Mouse (Mus musculus) Patski (cell line): ENCODE results near the gene Phf5a. TPM values are rescaled to one million over a fixed set of nuclear protein-coding genes. Genes with fewer than 3 reads are reported as not detected.

Experiments
- ATAC-seq: fragments of 100-300 bp; one replicate; pipeline ENCODE4 v1.8.0; 2021
- CTCF ChIA-PET: fragments of 350-600 bp; sonication (Branson Sonifier 250); formaldehyde crosslinking; loops from one replicate; lab custom pipeline; 2022; ENCODE audit warnings: inconsistent platforms; lab: Charles Lee
- POLR2A ChIA-PET: fragments of 350-600 bp; sonication (Branson Sonifier 250); formaldehyde crosslinking; loops from one replicate; lab custom pipeline; 2022; ENCODE audit warnings: antibody characterized with exemption, inconsistent platforms; lab: Charles Lee
- DNase-seq: peaks from one replicate; pipeline ENCODE4 v3.0.0-alpha.2; 2011; ENCODE audit warnings: low read depth, low spot score
- H3K27me3 ChIP-seq: fragments of 371-371 bp; one replicate; pipeline ENCODE4 v1.5.1; 2021
- CTCF ChIP-seq: fragments of 100-300 bp; IDR thresholded peaks from one replicate; pipeline ENCODE4 v1.5.1; 2021
- in situ Hi-C: fragments of 300-500 bp; cut with MboI; formaldehyde crosslinking; loops from 3 replicates; pipeline ENCODE4 v1.11.1; 2018; ENCODE audit warnings: low pct_unique_long_range_greater_than_20kb, mixed read lengths
- polyA plus RNA-seq: library from polyadenylated mRNA; unstranded; gene quantifications from one replicate; pipeline ENCODE4 v1.2.3, GENCODE M21; 2021

Phf5a gene
- polyA plus RNA-seq, 1 experiment from 2014 or later = 68.2 TPM

DNA sequence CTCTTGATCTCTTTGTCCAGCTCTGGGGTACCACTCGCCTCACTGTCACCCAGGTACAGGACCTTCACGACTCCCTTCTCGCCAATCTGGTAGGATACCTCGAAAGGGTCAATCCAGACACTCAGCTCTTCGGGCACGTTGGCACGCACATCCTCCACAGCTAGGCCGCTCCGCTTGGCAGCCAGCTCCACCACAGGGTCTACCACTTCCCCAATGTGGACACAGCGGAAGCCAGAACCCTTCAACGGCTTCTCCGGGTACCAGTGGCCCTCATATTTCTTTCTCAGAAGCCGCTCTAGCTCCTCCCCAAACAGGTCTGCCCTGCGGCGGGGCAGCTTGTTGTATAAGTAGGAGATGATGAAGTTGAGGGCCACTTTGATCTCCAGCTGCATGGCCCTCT is 20.3 kb downstream of the Phf5a start:
- CTCF ChIA-PET = interaction anchor here (4.0 kb wide), 1 partner anchor 20 kb away, joined by 16 read pairs; no protein-coding TSS in a partner anchor
- ATAC-seq = no peak
- H3K27me3 ChIP-seq = no peaks in the 10 kb centered on the region
- in situ Hi-C loops = no loop called here
- POLR2A ChIA-PET = interaction anchor here (1.5 kb wide), 1 partner anchor 20 kb away, joined by 3 read pairs; the partner anchor contains the start of gene Phf5a
- no peak for TF ChIP-seq CTCF
- DNase-seq = no peak

DNA sequence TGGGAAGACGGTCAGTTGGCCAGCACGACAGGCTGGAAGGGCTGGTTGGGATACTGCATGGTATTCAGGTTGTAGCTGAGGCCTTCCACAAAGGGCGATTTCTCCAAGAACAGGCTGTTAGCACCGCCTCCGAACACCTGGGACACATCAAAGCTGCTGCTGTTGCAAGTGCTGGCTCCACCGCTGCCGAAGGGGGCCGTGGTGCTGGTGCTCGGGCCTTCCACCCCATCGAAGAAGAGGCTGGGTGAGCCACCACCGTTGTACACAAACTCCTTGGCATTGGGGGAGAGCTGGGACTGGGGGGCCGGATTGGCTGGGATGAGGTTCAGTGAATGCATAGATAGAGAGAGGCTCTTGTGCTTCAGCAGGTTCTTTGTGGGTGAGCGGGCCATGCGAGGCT is 21.0 kb downstream of the Phf5a start:
- TF ChIP-seq CTCF = no peak
- H3K27me3 ChIP-seq = no peaks in the 10 kb centered on the region
- ChIA-PET CTCF (interaction anchor here (4.0 kb wide), 1 partner anchor 19 kb away, joined by 16 read pairs; no protein-coding TSS in a partner anchor), POLR2A (no interaction called here)
- ATAC-seq (no peak), DNase-seq (no peak)
- in situ Hi-C loops = no loop called here

DNA sequence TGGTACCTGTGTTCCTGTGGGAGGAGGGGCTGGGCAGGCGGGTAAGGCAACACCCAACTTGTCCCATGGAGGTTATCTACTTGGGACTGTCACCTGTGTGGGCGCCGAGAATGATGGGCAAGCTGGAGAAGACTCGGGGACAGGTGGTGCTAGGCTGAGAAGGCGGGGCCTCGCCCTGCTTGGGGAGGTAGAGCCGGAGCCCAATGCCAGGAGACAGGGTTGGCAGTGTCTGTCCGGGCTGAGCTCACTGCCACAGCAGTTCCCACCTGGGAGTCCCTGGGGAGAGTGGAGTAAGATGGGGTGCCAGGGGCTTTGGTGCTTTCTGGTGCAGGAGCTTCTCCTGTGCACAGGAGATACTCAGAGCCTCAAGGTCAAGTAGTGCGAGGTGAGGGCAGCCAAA is 22.6 kb downstream of the Phf5a start:
- ATAC-seq (no peak), DNase-seq (no peak)
- ChIA-PET CTCF (interaction anchor here (1.4 to 4.0 kb wide), 2 partner anchors 9 to 18 kb away, joined by 7 to 16 read pairs; no protein-coding TSS in a partner anchor), POLR2A (no interaction called here)
- H3K27me3 ChIP-seq = no peaks in the 10 kb centered on the region
- no peak for TF ChIP-seq CTCF
- in situ Hi-C loops = no loop called here

DNA sequence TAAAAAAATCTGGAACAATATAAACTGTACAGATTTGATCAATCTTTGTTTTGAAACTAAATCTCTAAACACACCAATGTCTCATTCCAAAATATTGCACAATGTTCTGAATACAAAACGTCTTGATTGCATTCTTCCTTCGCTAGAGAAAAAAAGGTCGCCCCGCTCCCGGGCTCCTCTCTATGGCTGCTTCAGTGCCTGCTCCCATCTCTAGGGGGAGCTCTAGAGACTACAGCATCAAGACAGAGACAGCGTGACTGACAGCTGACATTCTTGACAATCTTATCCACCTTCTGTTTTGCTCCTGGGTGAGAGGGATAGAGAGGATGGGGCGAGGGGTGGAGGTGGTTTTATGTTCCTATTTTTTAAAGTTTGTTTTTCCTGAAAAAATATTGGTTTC is 23.4 kb downstream of the Phf5a start:
- DNase-seq (no peak), ATAC-seq (no peak)
- no peak for TF ChIP-seq CTCF
- no peaks in the 10 kb centered on the region for H3K27me3 ChIP-seq
- in situ Hi-C loops = no loop called here
- ChIA-PET CTCF (interaction anchor here (0.7 to 4.0 kb wide), 4 partner anchors 12 to 32 kb away, joined by 3 to 16 read pairs (median 5); no protein-coding TSS in a partner anchor), POLR2A (no interaction called here)

DNA sequence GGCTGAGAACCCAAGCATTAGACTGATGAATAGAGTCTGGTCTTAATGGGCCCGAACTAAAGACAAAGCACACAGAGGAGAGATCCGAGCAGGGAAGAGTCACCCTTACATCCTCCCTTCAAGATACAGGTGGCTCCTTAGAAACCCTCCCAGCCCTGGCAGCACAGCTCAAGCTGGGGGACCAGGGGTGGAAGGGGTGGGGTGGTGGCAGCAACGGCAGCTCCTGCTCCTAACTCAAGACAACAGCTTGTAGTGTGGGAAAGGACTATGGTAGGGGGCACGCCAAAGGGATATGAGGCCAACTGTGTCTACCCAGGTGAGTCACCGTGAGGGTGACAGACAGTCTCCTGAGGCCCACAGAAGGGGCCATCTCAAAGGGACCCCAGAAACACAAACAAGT is 23.9 kb downstream of the Phf5a start:
- H3K27me3 ChIP-seq = no peaks in the 10 kb centered on the region
- ATAC-seq (no peak), DNase-seq (no peak)
- ChIA-PET CTCF (interaction anchor here (0.7 to 4.0 kb wide), 4 partner anchors 12 to 32 kb away, joined by 3 to 16 read pairs (median 5); no protein-coding TSS in a partner anchor), POLR2A (no interaction called here)
- in situ Hi-C loops = no loop called here
- TF ChIP-seq CTCF = no peak

DNA sequence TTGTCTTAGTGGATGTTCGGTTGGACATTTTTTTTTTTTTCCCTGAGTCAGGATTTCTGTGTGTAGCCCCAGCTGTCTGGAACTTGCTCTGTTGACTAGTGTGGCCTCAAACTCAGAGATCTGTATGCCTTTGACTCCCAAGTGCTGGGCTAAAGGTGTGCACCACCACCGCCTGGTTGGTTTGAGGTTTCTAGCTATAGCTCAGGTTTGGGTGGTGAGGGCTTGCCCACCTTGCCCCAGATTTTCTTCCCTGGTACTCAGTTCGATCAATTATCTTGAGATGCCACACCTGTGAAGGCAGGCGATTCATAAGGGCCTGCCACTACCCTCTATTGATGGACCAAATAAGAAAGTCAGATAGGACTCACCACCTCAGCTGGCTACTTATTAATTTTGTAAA is 24.6 kb downstream of the Phf5a start:
- ChIA-PET CTCF (interaction anchor here (1.6 to 1.7 kb wide), 2 partner anchors 12 to 13 kb away, joined by 4 to 6 read pairs; no protein-coding TSS in a partner anchor), POLR2A (interaction anchor here (1.2 kb wide), 1 partner anchor 90 kb away, joined by 5 read pairs; no protein-coding TSS in a partner anchor)
- H3K27me3 ChIP-seq = no peaks in the 10 kb centered on the region
- TF ChIP-seq CTCF = no peak
- in situ Hi-C loops = no loop called here
- ATAC-seq (no peak), DNase-seq (no peak)

DNA sequence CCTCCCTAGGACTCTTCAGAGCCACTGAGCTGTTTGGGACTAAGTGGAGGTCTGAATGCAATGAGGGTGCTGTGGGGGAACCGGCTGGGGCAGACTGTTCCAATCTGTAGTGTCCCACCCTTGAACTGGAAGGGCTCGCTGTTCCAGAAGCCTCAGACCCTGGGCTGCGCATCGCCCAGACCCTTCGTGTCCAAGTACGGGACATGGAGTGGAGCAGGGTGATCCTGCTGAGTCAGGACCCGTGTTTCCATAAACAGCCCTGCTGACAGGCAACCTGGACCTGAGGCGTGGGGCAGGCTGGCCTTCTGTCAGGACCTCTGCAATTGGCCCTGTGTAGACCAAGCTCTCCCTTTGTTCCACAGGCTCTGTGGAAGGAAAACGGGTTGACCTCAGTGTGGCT is 25.0 kb downstream of the Phf5a start:
- in situ Hi-C loops = no loop called here

DNA sequence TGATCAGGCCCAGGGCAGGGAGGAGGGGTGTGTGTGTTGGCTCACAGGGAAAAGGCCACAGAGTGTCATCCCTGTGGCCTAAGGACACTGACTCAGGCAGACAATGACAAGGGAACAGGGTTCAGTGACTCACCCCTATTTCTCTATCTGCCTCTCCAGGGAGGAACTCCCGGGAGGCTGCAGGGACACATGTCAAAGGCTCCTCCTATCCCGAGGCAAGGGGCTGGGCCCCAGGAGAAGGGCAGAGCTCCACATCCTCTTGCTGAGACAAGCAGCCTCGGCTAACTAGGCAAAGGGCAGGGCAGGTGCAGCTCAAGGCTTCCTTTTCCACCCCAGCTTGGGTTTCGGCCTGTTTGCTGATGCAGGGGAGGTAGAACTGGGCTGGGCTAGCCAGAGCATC is 26.0 kb downstream of the Phf5a start:
- ChIA-PET POLR2A (interaction anchor here (0.6 to 1.7 kb wide), 3 partner anchors 12 to 23 kb away, joined by 3 to 6 read pairs (median 3); partner anchors contain the start of gene Tob2), CTCF (interaction anchor here (0.9 kb wide), 1 partner anchor 16 kb away, joined by 3 read pairs; no protein-coding TSS in a partner anchor)
- H3K27me3 ChIP-seq = no peaks in the 10 kb centered on the region
- no peak for TF ChIP-seq CTCF
- ATAC-seq (peak; percentile 91), DNase-seq (peak; percentile 54)
- in situ Hi-C loops = no loop called here

More for the DNA sequence above, 25.0 kb downstream of the Phf5a start:
- no peak for TF ChIP-seq CTCF
- no peak for DNase-seq
- ChIA-PET POLR2A (interaction anchor here (1.2 kb wide), 1 partner anchor 91 kb away, joined by 5 read pairs; no protein-coding TSS in a partner anchor), CTCF (interaction anchor here (1.7 kb wide), 1 partner anchor 13 kb away, joined by 4 read pairs; no protein-coding TSS in a partner anchor)
- no peaks in the 10 kb centered on the region for H3K27me3 ChIP-seq
- no peak for ATAC-seq

DNA sequence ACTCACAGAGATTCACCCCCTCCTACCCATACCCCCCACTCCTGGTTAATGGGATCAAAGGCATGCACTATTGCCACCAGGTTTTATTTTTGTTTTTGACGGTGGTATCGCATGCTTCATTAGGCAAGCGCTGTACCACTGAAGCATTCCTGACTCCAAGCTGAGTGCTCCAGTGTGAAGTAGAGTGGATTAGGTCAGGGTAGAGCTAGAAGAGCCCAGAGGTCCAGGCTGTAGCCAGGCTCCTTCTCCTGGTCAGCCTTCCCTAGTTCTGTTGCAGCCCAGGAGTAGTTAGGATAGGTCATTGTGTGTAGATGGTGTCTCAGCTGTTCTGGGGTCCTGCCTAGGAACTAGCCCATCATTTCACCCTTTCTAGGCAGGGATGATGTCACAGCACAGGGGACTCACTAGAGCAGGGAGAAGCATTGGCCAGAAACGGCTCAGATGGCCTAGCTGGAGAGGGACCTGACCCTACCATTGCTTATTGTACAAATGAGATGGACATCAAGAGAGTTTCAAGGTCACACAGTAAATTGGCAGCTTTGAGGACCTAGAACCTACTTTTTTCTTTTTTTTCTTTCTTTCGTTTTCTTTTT is 26.6 kb downstream of the Phf5a start:
- in situ Hi-C loops = no loop called here
- ChIA-PET POLR2A (interaction anchor here (0.6 to 1.7 kb wide), 5 partner anchors 11 to 167 kb away, joined by 3 to 6 read pairs (median 4); partner anchors contain the start of gene Tob2), CTCF (interaction anchor here (0.9 to 2.3 kb wide), 2 partner anchors 14 to 17 kb away, joined by 3 to 9 read pairs; no protein-coding TSS in a partner anchor)
- no peak for DNase-seq
- H3K27me3 ChIP-seq = no peaks in the 10 kb centered on the region
- TF ChIP-seq CTCF = no peak
- no peak for ATAC-seq

DNA sequence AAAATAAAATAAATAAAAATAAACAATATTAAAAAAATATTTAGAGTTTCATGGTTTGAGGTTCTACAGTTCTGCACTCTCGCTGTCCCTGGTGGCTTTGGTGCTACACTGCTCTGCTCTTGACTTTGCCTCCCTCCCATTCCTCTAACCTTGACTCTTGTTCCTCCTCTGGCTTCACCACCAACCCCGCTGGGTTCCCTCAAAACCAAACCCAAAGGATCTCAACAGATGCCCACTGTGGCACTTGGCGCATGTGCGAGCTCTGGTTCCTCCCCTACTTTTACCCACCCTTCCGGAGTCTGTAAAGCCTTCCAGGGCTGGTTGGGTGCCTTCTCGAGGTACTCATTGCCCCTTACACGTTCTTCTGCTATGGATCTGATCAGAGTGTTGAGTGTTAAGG is 29.4 kb downstream of the Phf5a start:
- TF ChIP-seq CTCF = no peak
- in situ Hi-C loops = no loop called here
- ChIA-PET CTCF (no interaction called here), POLR2A (no interaction called here)
- ATAC-seq = no peak
- DNase-seq = no peak
- H3K27me3 ChIP-seq = no peaks in the 10 kb centered on the region

DNA sequence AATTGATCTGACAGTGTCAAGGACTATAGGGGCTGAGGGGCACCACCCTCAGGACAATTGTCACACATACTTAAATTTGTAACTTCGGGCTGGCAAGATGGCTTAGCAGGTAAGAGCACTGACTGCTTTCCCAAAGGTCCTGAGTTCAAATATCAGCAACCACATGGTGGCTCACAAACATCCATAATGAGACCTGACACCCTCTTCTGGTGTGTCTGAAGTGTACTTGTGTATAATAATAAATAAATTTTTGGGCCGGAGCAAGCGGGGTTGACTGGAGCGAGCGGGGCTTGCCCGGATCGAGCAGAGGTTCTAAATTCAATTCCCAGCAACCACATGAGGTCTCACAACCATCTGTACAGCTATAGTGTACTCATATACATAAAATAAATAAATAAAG is 31.4 kb downstream of the Phf5a start:
- no peak for DNase-seq
- ATAC-seq = no peak
- in situ Hi-C loops = no loop called here
- CTCF ChIA-PET = interaction anchor here (1.3 to 2.0 kb wide), 2 partner anchors 9 kb away, joined by 7 read pairs; no protein-coding TSS in a partner anchor
- no peaks in the 10 kb centered on the region for H3K27me3 ChIP-seq
- POLR2A ChIA-PET = no interaction called here
- no peak for TF ChIP-seq CTCF
